Mouse (Mus musculus) cerebellum, adult 2 months (tissue): ENCODE results near the gene Dlgap1.

Experiments used
- CTCF ChIP-seq: fragments of 200-500 bp; IDR thresholded peaks from 2 replicates; pipeline ENCODE4 v1.5.1; 2011; ENCODE audit warnings: low read depth, mild to moderate bottlenecking, control low read depth, low read length, moderate library complexity, borderline replicate concordance; ENCODE audit not compliant: insufficient read depth
- POLR2A ChIP-seq: fragments of 200-500 bp; IDR thresholded peaks from 2 replicates; pipeline ENCODE4 v1.6.1; 2011; ENCODE audit warnings: low read length, control low read depth, borderline replicate concordance; ENCODE audit not compliant: insufficient read depth

- TF ChIP-seq POLR2A (no peak), CTCF (no peak)
Observed at GRCm38 (mm10) chr17:70363971-70364370, 395.1 kb downstream of the Dlgap1 start.
